Mouse (Mus musculus): ENCODE data around the gene Fam83e. TPM values are rescaled to one million over a fixed set of nuclear protein-coding genes. Genes with fewer than 3 reads are reported as not detected.
A peak's percentile ranks its signal among the peaks of the same experiment; 100 is the strongest.

Gene Fam83e
- total and polyA plus RNA-seq, 3 experiments = 0.43 to 1.0 TPM; not detected in 1

DNA sequence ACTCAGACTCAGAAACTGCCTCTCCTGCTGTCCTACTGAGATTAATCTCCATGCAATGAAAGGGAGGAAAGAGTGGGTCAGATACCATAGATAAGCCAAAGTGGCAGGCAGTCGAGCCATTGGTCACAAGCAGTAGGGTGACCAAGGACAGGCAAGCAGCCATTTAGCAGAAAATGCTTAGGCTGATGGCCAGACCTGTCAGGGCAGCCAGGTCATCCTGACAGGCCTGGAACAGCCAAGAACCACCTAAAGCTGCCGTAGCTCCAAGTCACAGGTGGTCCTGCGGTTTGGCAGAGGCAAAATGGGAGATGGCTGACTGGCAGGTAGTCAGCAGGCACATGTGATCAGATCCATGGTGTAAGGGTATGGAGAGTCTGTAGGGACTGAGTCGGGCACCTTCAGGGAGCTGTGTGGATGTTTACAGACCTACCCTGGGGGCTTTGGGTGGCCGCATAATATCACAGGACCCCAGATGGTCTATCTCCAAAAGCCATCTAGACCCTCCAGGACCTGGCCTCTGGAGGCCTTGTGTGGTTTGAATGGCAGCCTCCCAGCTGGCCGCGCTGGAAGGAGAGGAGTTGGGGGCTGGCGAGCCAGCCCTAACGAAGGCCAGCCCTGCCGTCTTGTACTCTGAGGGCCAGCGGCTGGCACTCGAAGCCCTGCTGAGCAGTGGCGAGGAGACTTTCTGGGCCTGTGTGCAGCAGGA lies 783 bp downstream of the Fam83e start:
- Histone ChIP-seq H3K79me2 (ENCODE audit: control insufficient read depth, insufficient read depth, low read length, poor library complexity) (peaks cover 28% of the 10 kb centered on the region), H3K27ac (ENCODE audit: control insufficient read depth, low read depth, low read length) (no peak overlapping the region), H3K4me3 (ENCODE audit: control insufficient read depth in 1 of 2, insufficient read depth in 1 of 2, low read depth in 2 of 2, low read length in 2 of 2) (no peak overlapping the region), H3K9ac (ENCODE audit: control insufficient read depth, low read depth, low read length, poor library complexity, severe bottlenecking) (no peak overlapping the region), H3K36me3 (ENCODE audit: control insufficient read depth in 1 of 2, insufficient read depth in 2 of 2, low read length in 2 of 2) (peaks cover 2% of the 10 kb centered on the region in 2 experiments; a peak in 3 of 4 replicates), H3K4me1 (ENCODE audit: control insufficient read depth in 1 of 2, insufficient read depth in 2 of 2, low read length in 2 of 2) (no peaks in the 10 kb centered on the region), H3K27me3 (ENCODE audit: control insufficient read depth in 1 of 2, insufficient read depth in 2 of 2, low read length in 2 of 2) (no peaks in the 10 kb centered on the region), H3K9me3 (replicated peaks; ENCODE audit: insufficient read depth, low read length) (no peaks in the 10 kb centered on the region)
- TF ChIP-seq MEF2A (IDR thresholded peaks at IDR 0.05; ENCODE audit: extremely low read depth, insufficient replicate concordance, low read depth, low read length, poor library complexity, severe bottlenecking) (no peak), GATA1 (IDR thresholded peaks at IDR 0.05; ENCODE audit: low read depth, low read length) (peak; percentile 3; the same call in 1 of the 2 replicates), TBP (IDR thresholded peaks at IDR 0.05; ENCODE audit: low read depth, low read length) (no peak), KAT2A (conservative IDR thresholded peaks at IDR 0.05; ENCODE audit: low read depth, low read length) (no peak), NRF1 (IDR thresholded peaks at IDR 0.05; ENCODE audit: insufficient read depth, low read depth, low read length, poor library complexity, severe bottlenecking) (no peak)
- peak; percentile 43 for DNase-seq (ENCODE audit: low read depth, low spot score)

DNA sequence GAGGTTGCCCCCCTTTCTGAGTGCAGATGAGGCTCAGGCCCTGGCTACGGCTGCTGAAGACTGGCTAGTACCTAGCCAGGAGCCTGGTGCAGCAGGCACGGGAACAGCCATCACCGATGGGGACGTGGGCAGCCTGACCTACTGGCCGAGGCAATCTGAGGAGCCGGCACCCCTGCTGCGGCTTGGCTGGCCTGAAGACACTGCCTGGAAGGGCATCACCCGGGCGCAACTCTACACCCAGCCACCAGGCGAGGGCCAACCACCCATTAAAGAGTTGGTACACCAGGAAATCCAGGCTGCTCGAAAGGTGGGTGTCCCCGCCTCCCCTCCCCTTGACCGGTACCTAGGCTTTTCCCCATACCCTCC lies 1.3 kb downstream of the Fam83e start:
- peaks cover 2% of the 10 kb centered on the region in 2 experiments; a peak in 3 of 4 replicates for H3K36me3 ChIP-seq (ENCODE audit: control insufficient read depth in 1 of 2, insufficient read depth in 2 of 2, low read length in 2 of 2)
- H3K79me2 ChIP-seq (ENCODE audit: control insufficient read depth, insufficient read depth, low read length, poor library complexity) = peaks cover 24% of the 10 kb centered on the region
- H3K9me3 ChIP-seq (replicated peaks; ENCODE audit: insufficient read depth, low read length) = no peaks in the 10 kb centered on the region
- no peak overlapping the region for H3K27ac ChIP-seq (ENCODE audit: control insufficient read depth, low read depth, low read length)
- H3K4me1 ChIP-seq (ENCODE audit: control insufficient read depth in 1 of 2, insufficient read depth in 2 of 2, low read length in 2 of 2) = no peaks in the 10 kb centered on the region
- H3K9ac ChIP-seq (ENCODE audit: control insufficient read depth, low read depth, low read length, poor library complexity, severe bottlenecking) = no peak overlapping the region
- DNase-seq (ENCODE audit: low read depth, low spot score) = no peak
- no peaks in the 10 kb centered on the region for H3K27me3 ChIP-seq (ENCODE audit: control insufficient read depth in 1 of 2, insufficient read depth in 2 of 2, low read length in 2 of 2)
- no peak overlapping the region for H3K4me3 ChIP-seq (ENCODE audit: control insufficient read depth in 1 of 2, insufficient read depth in 1 of 2, low read depth in 2 of 2, low read length in 2 of 2)
- TF ChIP-seq CHD1 (IDR thresholded peaks at IDR 0.05; ENCODE audit: low read depth, low read length) (no peak), ZMIZ1 (IDR thresholded peaks at IDR 0.05; ENCODE audit: low read depth, low read length) (no peak), NRF1 (IDR thresholded peaks at IDR 0.05; ENCODE audit: insufficient read depth, low read depth, low read length, poor library complexity, severe bottlenecking) (no peak), JUND (IDR thresholded peaks at IDR 0.05; ENCODE audit: low read depth, low read length) (no peak), MEF2A (IDR thresholded peaks at IDR 0.05; ENCODE audit: extremely low read depth, insufficient replicate concordance, low read depth, low read length, poor library complexity, severe bottlenecking) (no peak), ZNF384 (IDR thresholded peaks at IDR 0.05; ENCODE audit: low read depth, low read length) (no peak), CHD2 (IDR thresholded peaks at IDR 0.05; ENCODE audit: low read length) (no peak), MAZ (IDR thresholded peaks at IDR 0.05; ENCODE audit: low read depth, low read length) (no peak), TCF12 (IDR thresholded peaks at IDR 0.05; ENCODE audit: low read depth, low read length) (no peak), USF2 (IDR thresholded peaks at IDR 0.05; ENCODE audit: borderline replicate concordance in 1 of 2, insufficient read depth in 1 of 2, low read depth in 1 of 2, low read length in 2 of 2) (no peak), HCFC1 (IDR thresholded peaks at IDR 0.05; ENCODE audit: low read depth, low read length) (no peak)

Measured in MEL (cell line).